Mouse (Mus musculus) neural tube, embryonic 12.5 days (tissue): Measurements from ENCODE around the gene Brms1l. TPM values are rescaled to one million over a fixed set of nuclear protein-coding genes. Genes with fewer than 3 reads are reported as not detected.

Experiments used
- ATAC-seq: fragments of 200-750 bp; cut with Nextera tagmentation; 2 replicates; pipeline ENCODE4 v1.8.0; 2017; ENCODE audit warnings: low read depth, mild to moderate bottlenecking, moderate TSS enrichment, moderate library complexity; ENCODE audit not compliant: low FRiP score
- H3K27ac ChIP-seq: fragments of 300-500 bp; sonication (generic); 2 replicates; pipeline ENCODE4 v1.5.1; 2016
- H3K27me3 ChIP-seq: fragments of 300-500 bp; sonication (generic); replicated peaks from 2 replicates; pipeline ENCODE4 v1.6.1; 2016; ENCODE audit warnings: mild to moderate bottlenecking
- H3K36me3 ChIP-seq: fragments of 300-500 bp; sonication (generic); 2 replicates; pipeline ENCODE4 v1.6.1; 2016; ENCODE audit warnings: mild to moderate bottlenecking
- H3K4me1 ChIP-seq: fragments of 300-500 bp; sonication (generic); 2 replicates; pipeline ENCODE4 v1.6.1; 2016
- H3K4me2 ChIP-seq: fragments of 300-500 bp; sonication (generic); replicated peaks from 2 replicates; pipeline ENCODE4 v1.6.1; 2016; ENCODE audit warnings: mild to moderate bottlenecking
- H3K4me3 ChIP-seq: fragments of 300-500 bp; sonication (generic); 2 replicates; pipeline ENCODE4 v1.5.1; 2016
- H3K9ac ChIP-seq: fragments of 300-500 bp; sonication (generic); 2 replicates; pipeline ENCODE4 v1.6.1; 2016; ENCODE audit warnings: mild to moderate bottlenecking
- H3K9me3 ChIP-seq: fragments of 300-500 bp; sonication (generic); 2 replicates; pipeline ENCODE4 v1.6.1; 2016; ENCODE audit warnings: mild to moderate bottlenecking
- WGBS: fragments of 180-500 bp; shearing (Covaris S2); methylation state at CpG from one replicate; pipeline ENCODE4 v1.1.7; 2016; 5-methylcytosine and 5-hydroxymethylcytosine counted together
- microRNA-seq: library from miRNA; unstranded; fragments of <30 nt; microRNA quantifications from one replicate; pipeline ENCODE4, GENCODE M21; 2017
- polyA plus RNA-seq: library from polyadenylated mRNA; unstranded; fragments of >200 nt; fragmentation: Nextera tagmentation; extraction: Ambion mirVana; gene quantifications from 2 replicates; pipeline ENCODE4 v1.2.1, GENCODE M21; 2016

The Brms1l gene
- polyA plus RNA-seq, 1 experiment from 2014 or later = 46.3 TPM

DNA sequence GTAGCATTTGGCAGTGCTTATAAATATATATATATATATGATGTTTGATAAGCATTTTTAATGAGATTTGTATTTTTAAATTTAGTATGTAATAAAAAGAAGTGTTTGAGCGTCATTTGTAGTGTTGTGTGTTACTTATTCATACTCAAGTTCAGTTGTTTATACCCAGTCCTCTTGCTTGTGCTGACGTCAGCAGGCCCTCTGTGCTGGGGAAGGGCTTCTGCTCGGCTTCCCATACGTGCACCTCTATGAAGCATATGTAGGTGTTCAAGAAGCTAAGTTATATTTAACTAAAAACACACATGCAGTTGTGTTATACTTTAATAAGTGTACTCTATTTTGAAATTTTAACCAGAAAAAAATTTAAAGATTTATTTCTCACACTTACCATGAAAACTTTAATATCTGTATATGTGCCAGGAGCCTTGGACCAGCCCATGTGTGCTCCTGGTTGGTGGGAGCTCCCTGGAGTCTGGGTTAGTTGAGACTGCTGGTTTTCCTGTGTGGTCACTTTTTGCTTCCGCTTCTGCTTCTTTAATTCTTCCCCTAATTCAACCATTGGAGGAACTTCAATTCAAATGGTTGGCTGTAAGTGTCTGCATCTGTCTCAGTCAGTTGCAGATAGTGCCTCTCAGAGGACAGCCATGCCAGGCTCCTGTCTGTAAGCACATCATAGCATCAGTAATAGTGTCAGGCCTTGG is 33.6 kb downstream of the Brms1l start:
- ATAC-seq = no peak
- 0 out of 2 replicates have a peak, but pooled peaks cover 5% of the 10 kb centered on the region for H3K9me3 ChIP-seq
- H3K4me1 ChIP-seq = no peaks in the 10 kb centered on the region
- no peak overlapping the region for H3K27ac ChIP-seq
- H3K27me3 ChIP-seq = no peaks in the 10 kb centered on the region
- WGBS = 96% methylated on average over 5 of the region's 5 CpGs
- peaks cover 54% of the 10 kb centered on the region for H3K36me3 ChIP-seq
- H3K4me3 ChIP-seq = no peak overlapping the region
- no peak overlapping the region for H3K9ac ChIP-seq
- H3K4me2 ChIP-seq = no peak overlapping the region

DNA sequence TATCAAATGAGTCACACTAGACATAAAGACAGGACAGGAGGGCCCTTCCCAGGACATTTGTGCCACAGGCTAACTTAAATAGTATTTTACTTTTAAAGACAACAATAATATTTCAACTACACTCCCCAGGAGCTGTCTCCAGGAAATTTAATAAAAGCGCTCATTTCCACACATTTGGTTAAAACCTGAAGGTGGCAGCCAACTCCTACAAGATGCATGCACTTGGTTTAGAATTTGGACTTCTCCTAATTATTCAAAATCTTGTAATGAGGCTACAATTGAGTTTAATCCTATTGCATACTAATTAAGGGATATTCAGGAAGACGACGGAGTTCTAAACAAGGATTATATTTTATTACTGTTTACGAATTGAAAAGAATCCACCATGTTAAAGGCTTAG is 49.3 kb downstream of the Brms1l start:
- WGBS = 79% methylated on average over 4 of the region's 4 CpGs
- no peak overlapping the region for H3K9ac ChIP-seq
- no peak overlapping the region for H3K4me3 ChIP-seq
- no peaks in the 10 kb centered on the region for H3K36me3 ChIP-seq
- no peak overlapping the region for H3K27ac ChIP-seq
- H3K9me3 ChIP-seq = no peaks in the 10 kb centered on the region
- no peak for ATAC-seq
- H3K4me2 ChIP-seq = no peak overlapping the region
- H3K4me1 ChIP-seq = no peaks in the 10 kb centered on the region
- no peaks in the 10 kb centered on the region for H3K27me3 ChIP-seq

DNA sequence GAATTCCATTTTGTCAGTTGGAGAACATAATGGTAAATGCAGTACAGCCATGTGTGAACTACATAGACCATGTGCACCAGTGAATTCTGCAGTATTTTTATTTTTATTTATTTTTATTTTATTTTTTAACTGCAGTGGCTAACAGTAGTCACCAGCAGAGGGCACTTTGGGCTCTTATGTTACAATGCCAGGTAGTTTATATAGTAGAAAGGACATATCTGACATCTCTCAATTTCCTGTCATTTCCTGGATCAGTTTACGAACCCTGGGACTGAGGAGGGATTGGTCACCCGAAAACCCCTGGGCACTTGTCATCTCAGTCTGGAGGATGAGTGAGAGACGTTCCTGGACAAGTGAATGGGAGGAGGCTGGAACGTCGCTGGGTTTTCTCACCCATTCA is 52.4 kb downstream of the Brms1l start:
- no peak overlapping the region for H3K4me3 ChIP-seq
- WGBS = 47% methylated on average over 5 of the region's 5 CpGs
- no peaks in the 10 kb centered on the region for H3K27me3 ChIP-seq
- H3K4me2 ChIP-seq = peak overlapping the region; percentile 33; the same call in 1 of the 2 replicates
- H3K9ac ChIP-seq = no peak overlapping the region
- ATAC-seq = no peak
- no peaks in the 10 kb centered on the region for H3K9me3 ChIP-seq
- no peaks in the 10 kb centered on the region for H3K4me1 ChIP-seq
- H3K27ac ChIP-seq = no peak overlapping the region
- H3K36me3 ChIP-seq = no peaks in the 10 kb centered on the region

DNA sequence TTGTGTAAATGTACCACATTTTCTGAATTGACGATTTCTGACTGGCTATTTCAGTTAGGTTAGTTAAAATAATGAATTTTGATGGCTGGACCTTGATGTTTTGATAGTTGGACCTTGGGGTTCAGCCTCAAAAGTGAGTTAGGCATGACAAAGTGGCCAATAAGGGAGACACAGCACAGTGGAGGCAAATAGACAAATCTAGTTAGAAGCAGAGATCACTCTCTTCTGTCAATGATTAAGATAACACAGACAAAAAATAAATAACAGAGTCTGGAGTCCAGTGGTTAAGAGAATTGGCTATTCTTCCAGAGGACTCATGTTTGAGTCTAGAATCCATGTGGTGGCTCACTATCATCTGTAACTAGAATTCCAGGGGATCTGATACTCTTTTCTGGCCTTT is 68.7 kb downstream of the Brms1l start:
- Histone ChIP-seq H3K27me3 (no peaks in the 10 kb centered on the region), H3K4me2 (no peak overlapping the region), H3K4me3 (no peak overlapping the region), H3K4me1 (no peaks in the 10 kb centered on the region), H3K9ac (no peak overlapping the region), H3K27ac (no peak overlapping the region), H3K9me3 (no peaks in the 10 kb centered on the region), H3K36me3 (no peaks in the 10 kb centered on the region)
- 85% methylated on average over 1 of the region's 1 CpGs for WGBS
- no peak for ATAC-seq

DNA sequence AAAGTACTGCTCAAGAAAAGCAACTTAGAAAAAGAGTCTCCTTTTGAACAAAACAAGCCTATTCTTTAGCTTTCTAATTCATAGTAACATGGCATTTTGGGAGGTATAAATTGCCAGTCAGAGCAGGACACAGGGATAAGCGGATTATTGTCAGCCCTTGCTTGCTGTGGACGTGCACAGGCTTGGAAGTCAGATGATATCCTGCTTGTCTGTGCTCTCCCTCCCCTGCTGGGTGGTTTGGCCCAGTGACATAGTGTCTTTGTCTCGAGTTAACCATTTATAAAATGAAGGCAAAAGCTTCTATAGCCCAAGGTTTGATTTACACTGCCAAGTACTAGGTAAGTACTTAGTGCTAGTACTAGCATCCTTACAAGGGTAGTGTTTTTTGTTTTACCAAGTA is 76.0 kb downstream of the Brms1l start:
- no peaks in the 10 kb centered on the region for H3K27me3 ChIP-seq
- ATAC-seq = no peak
- H3K4me3 ChIP-seq = no peak overlapping the region
- no peaks in the 10 kb centered on the region for H3K9me3 ChIP-seq
- no peak overlapping the region for H3K27ac ChIP-seq
- no peak overlapping the region for H3K9ac ChIP-seq
- WGBS = 25% methylated on average over 3 of the region's 3 CpGs
- no peak overlapping the region for H3K4me2 ChIP-seq
- no peaks in the 10 kb centered on the region for H3K4me1 ChIP-seq
- H3K36me3 ChIP-seq = no peaks in the 10 kb centered on the region

DNA sequence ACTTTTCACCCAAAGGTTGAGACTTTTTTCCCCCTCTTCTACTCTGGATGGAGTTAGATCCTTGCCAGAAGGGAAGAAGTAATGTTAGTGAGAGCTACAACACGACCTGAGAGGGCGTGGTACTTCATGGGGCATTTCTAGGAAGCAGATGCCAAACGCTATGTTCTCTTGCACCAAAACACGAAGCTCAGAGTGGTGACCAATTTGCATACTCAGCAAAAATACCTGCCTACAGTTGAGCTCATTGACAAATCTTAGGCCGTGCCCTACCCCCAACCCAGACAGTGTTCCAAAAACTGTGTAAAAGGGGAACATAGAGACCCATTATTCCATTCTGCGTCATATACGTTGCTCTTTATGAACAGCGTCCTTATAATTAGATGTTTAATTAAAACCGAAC is 77.1 kb downstream of the Brms1l start:
- 82% methylated on average over 9 of the region's 9 CpGs for WGBS
- no peak for ATAC-seq
- no peak overlapping the region for H3K9ac ChIP-seq
- no peak overlapping the region for H3K27ac ChIP-seq
- no peaks in the 10 kb centered on the region for H3K36me3 ChIP-seq
- H3K4me1 ChIP-seq = no peaks in the 10 kb centered on the region
- H3K27me3 ChIP-seq = no peaks in the 10 kb centered on the region
- no peaks in the 10 kb centered on the region for H3K9me3 ChIP-seq
- no peak overlapping the region for H3K4me3 ChIP-seq
- H3K4me2 ChIP-seq = no peak overlapping the region

DNA sequence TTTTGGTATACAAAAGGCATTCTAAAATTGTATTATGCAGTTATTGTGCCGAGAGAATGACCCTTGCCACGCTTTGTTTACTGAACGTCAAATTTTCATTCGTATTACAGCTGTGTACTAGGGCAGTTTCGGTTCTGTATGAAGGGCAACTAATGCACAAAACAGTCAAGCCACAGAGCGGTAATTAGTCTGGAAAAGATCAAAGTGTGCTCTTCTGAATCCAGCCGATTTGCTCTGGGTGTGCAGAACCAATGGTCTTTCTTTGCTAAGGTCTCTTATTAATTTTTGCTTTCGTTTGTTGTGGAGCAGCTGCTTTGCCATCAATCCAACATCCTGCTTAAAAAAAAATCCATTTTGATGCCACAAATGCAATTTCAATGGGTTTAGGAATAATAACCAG is 80.1 kb downstream of the Brms1l start:
- no peaks in the 10 kb centered on the region for H3K4me1 ChIP-seq
- no peak overlapping the region for H3K27ac ChIP-seq
- no peak for ATAC-seq
- 74% methylated on average over 8 of the region's 8 CpGs for WGBS
- no peak overlapping the region for H3K4me2 ChIP-seq
- H3K9ac ChIP-seq = no peak overlapping the region
- no peaks in the 10 kb centered on the region for H3K9me3 ChIP-seq
- no peaks in the 10 kb centered on the region for H3K36me3 ChIP-seq
- H3K4me3 ChIP-seq = no peak overlapping the region
- H3K27me3 ChIP-seq = no peaks in the 10 kb centered on the region

DNA sequence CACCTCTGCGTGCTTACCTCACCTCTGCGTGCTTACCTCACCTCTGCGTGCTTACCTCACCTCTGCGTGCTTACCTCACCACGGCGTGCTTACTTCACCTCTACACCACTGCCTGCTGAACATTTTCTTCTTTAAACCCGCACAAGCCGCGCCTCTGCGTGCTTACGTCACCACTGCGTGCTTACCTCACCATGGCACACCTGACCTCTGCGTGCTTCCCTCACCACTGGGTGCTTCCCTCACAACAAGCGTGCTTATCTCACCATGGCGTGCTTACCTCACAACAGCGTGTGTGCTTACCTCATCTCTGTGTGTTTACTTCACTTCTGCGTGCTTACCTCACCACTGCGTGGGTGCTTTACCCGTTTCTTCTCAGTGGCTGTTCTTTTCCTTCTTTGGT is 80.9 kb downstream of the Brms1l start:
- 94% methylated on average over 19 of the region's 19 CpGs for WGBS
- no peak overlapping the region for H3K27ac ChIP-seq
- H3K36me3 ChIP-seq = no peaks in the 10 kb centered on the region
- no peaks in the 10 kb centered on the region for H3K27me3 ChIP-seq
- no peak for ATAC-seq
- no peak overlapping the region for H3K9ac ChIP-seq
- no peak overlapping the region for H3K4me2 ChIP-seq
- no peak overlapping the region for H3K4me3 ChIP-seq
- H3K9me3 ChIP-seq = no peaks in the 10 kb centered on the region
- H3K4me1 ChIP-seq = no peaks in the 10 kb centered on the region

Small RNA genes lying within 50 kb of the gene (microRNA-seq; reads per million reads assigned to microRNA genes)
- gene Gm23394 = 1.5 reads per million

Other genes with a start within 250 kb of the Brms1l start
- 1.0 and 1.6 TPM in 2 replicates for gene Insm2, start 236.9 kb upstream of the Brms1l start, polyA plus RNA-seq
- gene Ralgapa1, start 15.2 kb upstream of the Brms1l start, polyA plus RNA-seq = 23.0 and 25.2 TPM in 2 replicates